ENCODE assay signal across 8 mouse cellular contexts in the genomic region with DNA sequence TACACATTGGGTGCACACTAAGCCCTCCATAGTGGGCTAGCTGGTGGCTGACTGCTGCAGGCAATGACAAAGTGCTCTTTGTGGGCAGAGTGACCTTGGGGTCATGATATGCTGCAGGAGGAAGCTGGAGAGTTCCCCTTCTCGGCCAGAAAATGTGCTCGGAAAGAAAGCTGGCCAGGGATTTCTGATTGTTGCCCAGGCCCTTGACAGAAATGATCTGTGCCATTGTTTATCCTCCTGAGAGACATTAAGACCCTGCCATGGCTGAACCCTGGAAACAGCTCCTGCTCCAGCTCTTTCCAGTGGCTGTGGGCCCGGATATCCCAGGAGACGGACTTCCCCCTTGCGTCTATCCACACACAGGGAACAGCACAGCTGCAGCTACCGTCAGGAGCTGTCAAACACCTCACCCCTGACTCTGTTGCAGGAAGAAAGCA. TPM values are rescaled to one million over a fixed set of nuclear protein-coding genes. Genes with fewer than 3 reads are reported as not detected.
DNase-seq lines count a peak whose midpoint lies in the region; ATAC-seq and TF ChIP-seq lines count a peak whose summit lies in the region.

No protein-coding gene starts in this region.

- H3K4me1 ChIP-seq in bone marrow macrophage, adult 2 months (ENCODE audit: control insufficient read depth, insufficient read depth, low read length), result peaks cover 30% of the 10 kb centered on the region
- H3K4me1 ChIP-seq in embryonic facial prominence, embryonic 13.5 days, result peaks cover 30% of the 10 kb centered on the region; the same call in 1 of the 2 replicates
- peaks cover 12% of the 10 kb centered on the region for H3K4me1 ChIP-seq in intestine, embryonic 15.5 days (replicated peaks)

- WGBS in embryonic facial prominence, embryonic 13.5 days, result 26% methylated on average over 6 of the region's 6 CpGs
- WGBS in intestine, embryonic 15.5 days, result 27% methylated on average over 6 of the region's 6 CpGs

- H3K27me3 ChIP-seq in embryonic facial prominence, embryonic 13.5 days, result no peaks in the 10 kb centered on the region; the same call in 1 of the 2 replicates
- no peaks in the 10 kb centered on the region for H3K27me3 ChIP-seq in intestine, embryonic 15.5 days (replicated peaks)

- no peak overlapping the region for H3K4me2 ChIP-seq in embryonic facial prominence, embryonic 13.5 days
- no peak overlapping the region for H3K4me2 ChIP-seq in intestine, embryonic 15.5 days (replicated peaks)

- 0 out of 2 replicates have a peak overlapping the region, but pooled peaks have one; percentile 14 for H3K4me3 ChIP-seq in bone marrow macrophage, adult 2 months (ENCODE audit: insufficient read depth, low read length)
- H3K4me3 ChIP-seq in embryonic facial prominence, embryonic 13.5 days, result no peak overlapping the region
- H3K4me3 ChIP-seq in intestine, embryonic 15.5 days (replicated peaks), result no peak overlapping the region

- no peak for TF ChIP-seq CTCF in bone marrow macrophage, adult 2 months (IDR thresholded peaks at IDR 0.05; ENCODE audit: low read depth, low read length)

- no peak for ATAC-seq in embryonic facial prominence, embryonic 13.5 days (ENCODE audit: insufficient number of reproducible peaks, insufficient read depth, low FRiP score, low TSS enrichment, low read depth)
- peak; percentile 66 for ATAC-seq in intestine, embryonic 15.5 days

- no peak overlapping the region for H3K9ac ChIP-seq in embryonic facial prominence, embryonic 13.5 days
- no peak overlapping the region for H3K9ac ChIP-seq in intestine, embryonic 15.5 days

- peaks cover 88% of the 10 kb centered on the region for H3K36me3 ChIP-seq in embryonic facial prominence, embryonic 13.5 days
- H3K36me3 ChIP-seq in intestine, embryonic 15.5 days, result peaks cover 23% of the 10 kb centered on the region

- peak overlapping the region; percentile 82 for H3K27ac ChIP-seq in bone marrow macrophage, adult 2 months (ENCODE audit: insufficient read depth, low read depth, low read length)
- H3K27ac ChIP-seq in embryonic facial prominence, embryonic 13.5 days, result peak overlapping the region; percentile 34; the same call in 1 of the 2 replicates
- 0 out of 2 replicates have a peak overlapping the region, but pooled peaks have one; percentile 32 for H3K27ac ChIP-seq in intestine, embryonic 15.5 days

- DNase-seq in lung, postnatal 10 days, result peak; percentile 55
- no peak for DNase-seq in layer of hippocampus, adult 9-10 months (ENCODE audit: low spot score)
- DNase-seq in cerebellum, adult 9-11 months, result no peak
- no peak for DNase-seq in T-cell, adult 2 months (ENCODE audit: low spot score)
- DNase-seq in cerebellum, adult 11 months, result no peak

- TF ChIP-seq POLR2A in bone marrow macrophage, adult 2 months (IDR thresholded peaks at IDR 0.05; ENCODE audit: borderline replicate concordance, low read depth, low read length), result no peak

- no peaks in the 10 kb centered on the region for H3K9me3 ChIP-seq in embryonic facial prominence, embryonic 13.5 days
- H3K9me3 ChIP-seq in intestine, embryonic 15.5 days, result no peaks in the 10 kb centered on the region

RNA-seq across cellular contexts. Expression of gene Tpp1, which starts 15.7 kb away (rescaled TPM):
- 257 and 299 TPM in 2 replicates for polyA plus RNA-seq in bone marrow macrophage, adult 2 months (2012; ENCODE audit: insufficient read depth, insufficient read length, missing spikeins)
- 44.0 and 45.8 TPM in 2 replicates for polyA plus RNA-seq in embryonic facial prominence, embryonic 13.5 days (2015; fragmentation: Nextera tagmentation; extraction: Ambion mirVana)
- 109 TPM in 2 replicates for polyA plus RNA-seq in intestine, embryonic 15.5 days (2015; fragmentation: Nextera tagmentation; extraction: Ambion mirVana)

RNA-seq across cellular contexts. Expression of gene Dchs1, which starts 19.7 kb away (rescaled TPM):
- polyA plus RNA-seq in bone marrow macrophage, adult 2 months (2012; ENCODE audit: insufficient read depth, insufficient read length, missing spikeins), result 0.49 and 1.0 TPM in 2 replicates
- 21.0 and 21.5 TPM in 2 replicates for polyA plus RNA-seq in embryonic facial prominence, embryonic 13.5 days (2015; fragmentation: Nextera tagmentation; extraction: Ambion mirVana)
- 8.2 and 8.3 TPM in 2 replicates for polyA plus RNA-seq in intestine, embryonic 15.5 days (2015; fragmentation: Nextera tagmentation; extraction: Ambion mirVana)

RNA-seq across cellular contexts. Expression of gene Taf10, which starts 23.6 kb away (rescaled TPM):
- polyA plus RNA-seq in bone marrow macrophage, adult 2 months (2012; ENCODE audit: insufficient read depth, insufficient read length, missing spikeins), result 120 and 133 TPM in 2 replicates
- 126 and 137 TPM in 2 replicates for polyA plus RNA-seq in embryonic facial prominence, embryonic 13.5 days (2015; fragmentation: Nextera tagmentation; extraction: Ambion mirVana)
- 134 and 140 TPM in 2 replicates for polyA plus RNA-seq in intestine, embryonic 15.5 days (2015; fragmentation: Nextera tagmentation; extraction: Ambion mirVana)

RNA-seq across cellular contexts. Expression of gene Rrp8, which starts 30.6 kb away (rescaled TPM):
- 13.9 and 22.3 TPM in 2 replicates for polyA plus RNA-seq in bone marrow macrophage, adult 2 months (2012; ENCODE audit: insufficient read depth, insufficient read length, missing spikeins)
- polyA plus RNA-seq in embryonic facial prominence, embryonic 13.5 days (2015; fragmentation: Nextera tagmentation; extraction: Ambion mirVana), result 43.4 and 48.9 TPM in 2 replicates
- 32.4 and 34.4 TPM in 2 replicates for polyA plus RNA-seq in intestine, embryonic 15.5 days (2015; fragmentation: Nextera tagmentation; extraction: Ambion mirVana)

RNA-seq across cellular contexts. Expression of gene Ilk, which starts 31.4 kb away (rescaled TPM):
- polyA plus RNA-seq in bone marrow macrophage, adult 2 months (2012; ENCODE audit: insufficient read depth, insufficient read length, missing spikeins), result 206 and 213 TPM in 2 replicates
- polyA plus RNA-seq in embryonic facial prominence, embryonic 13.5 days (2015; fragmentation: Nextera tagmentation; extraction: Ambion mirVana), result 253 and 273 TPM in 2 replicates
- polyA plus RNA-seq in intestine, embryonic 15.5 days (2015; fragmentation: Nextera tagmentation; extraction: Ambion mirVana), result 313 and 320 TPM in 2 replicates

Comparison
In these comparisons a context has a peak if more than half of its experiments do, and no peak if none do; other contexts are left out.
1. H3K27ac ChIP-seq: peak in every context shown above with its lines; median percentile 82 in bone marrow macrophage, adult 2 months; 34 in embryonic facial prominence, embryonic 13.5 days; 32 in intestine, embryonic 15.5 days.